Mouse (Mus musculus) liver, embryonic 14.5 days (tissue): Measurements from ENCODE around the gene Gak. TPM values are rescaled to one million over a fixed set of nuclear protein-coding genes. Genes with fewer than 3 reads are reported as not detected.

Experiments used
- ATAC-seq: fragments of 200-750 bp; cut with Nextera tagmentation; 2 replicates; pipeline ENCODE4 v1.8.0; 2017; ENCODE audit warnings: moderate number of reproducible peaks, mild to moderate bottlenecking, moderate library complexity; ENCODE audit not compliant: insufficient read depth
- DNase-seq, 3 experiments: peaks; one replicate each; pipeline ENCODE4 v3.0.0-alpha.2; 2012 to 2013; ENCODE audit warnings: low read depth in 3 of 3, low spot score in 3 of 3
- H3K27ac ChIP-seq: fragments of 300-500 bp; sonication (generic); 2 replicates; pipeline ENCODE4 v1.5.1; 2014; ENCODE audit warnings: moderate library complexity, mild to moderate bottlenecking, control low read depth, inconsistent platforms
- H3K27me3 ChIP-seq: fragments of 300-500 bp; sonication (generic); 2 replicates; pipeline ENCODE4 v1.6.1; 2014; ENCODE audit warnings: mild to moderate bottlenecking, low read length, moderate library complexity; ENCODE audit not compliant: control insufficient read depth, insufficient read depth
- H3K36me3 ChIP-seq: fragments of 300-500 bp; sonication (generic); replicated peaks from 2 replicates; pipeline ENCODE4 v1.6.1; 2014; ENCODE audit warnings: low read depth; ENCODE audit not compliant: control insufficient read depth, insufficient read depth
- H3K4me1 ChIP-seq, 2 experiments: fragments of 200-500 bp in 1 of 2; fragments of 300-500 bp in 1 of 2; sonication (generic) in 1 of 2; replicated peaks; 2 replicates each; pipeline ENCODE4 v1.6.1; 2012 to 2014; ENCODE audit warnings: antibody characterized with exemption in 1 of 2, inconsistent platforms in 1 of 2, low read length in 1 of 2; ENCODE audit not compliant: control insufficient read depth in 2 of 2, insufficient read depth in 2 of 2
- H3K4me2 ChIP-seq: fragments of 300-500 bp; sonication (generic); 2 replicates; pipeline ENCODE4 v1.6.1; 2014; ENCODE audit warnings: low read depth, mild to moderate bottlenecking, control low read depth, moderate library complexity
- H3K4me3 ChIP-seq, 2 experiments: fragments of 200-500 bp in 1 of 2; fragments of 300-500 bp in 1 of 2; sonication (generic) in 1 of 2; 2 replicates each; pipeline ENCODE4 v1.5.1; 2012 to 2014; ENCODE audit warnings: low read depth in 2 of 2, low read length in 2 of 2, mild to moderate bottlenecking in 2 of 2, control low read depth in 1 of 2, inconsistent platforms in 1 of 2, moderate library complexity in 1 of 2; ENCODE audit not compliant: insufficient read depth in 1 of 2
- H3K9ac ChIP-seq: fragments of 300-500 bp; sonication (generic); replicated peaks from 2 replicates; pipeline ENCODE4 v1.6.1; 2014; ENCODE audit warnings: mild to moderate bottlenecking, control low read depth, moderate library complexity
- H3K9me3 ChIP-seq: fragments of 300-500 bp; sonication (generic); 2 replicates; pipeline ENCODE4 v1.6.1; 2016; ENCODE audit warnings: low read length, mixed read lengths; ENCODE audit not compliant: control insufficient read depth
- CTCF ChIP-seq: IDR thresholded peaks from 2 replicates; pipeline ENCODE4 v1.5.1; 2016; ENCODE audit warnings: antibody characterized with exemption, low read depth, control low read depth
- EP300 ChIP-seq: IDR thresholded peaks from 2 replicates; pipeline ENCODE4 v1.6.1; 2016; ENCODE audit warnings: antibody characterized with exemption, low read depth
- WGBS: fragments of 180-500 bp; shearing (Covaris S2); extraction: QIAGEN DNeasy Blood & Tissue Kit; methylation state at CpG from one replicate; pipeline ENCODE4 v1.1.7; 2014; ENCODE audit not compliant: insufficient replicate concordance; 5-methylcytosine and 5-hydroxymethylcytosine counted together
- polyA plus RNA-seq, 2 experiments: library from polyadenylated mRNA; depleted of rRNA in 1 of 2; stranded (reverse) in 1 of 2; unstranded in 1 of 2; fragments of >200 nt; fragmentation: Nextera tagmentation in 1 of 2; extraction: Ambion mirVana in 1 of 2; gene quantifications; 2 replicates each; pipeline versions ENCODE4 v1.2.1 to v1.2.3; 2012 to 2014

The Gak gene
- polyA plus RNA-seq, 2 experiments, result 20.7 to 22.6 TPM

DNA sequence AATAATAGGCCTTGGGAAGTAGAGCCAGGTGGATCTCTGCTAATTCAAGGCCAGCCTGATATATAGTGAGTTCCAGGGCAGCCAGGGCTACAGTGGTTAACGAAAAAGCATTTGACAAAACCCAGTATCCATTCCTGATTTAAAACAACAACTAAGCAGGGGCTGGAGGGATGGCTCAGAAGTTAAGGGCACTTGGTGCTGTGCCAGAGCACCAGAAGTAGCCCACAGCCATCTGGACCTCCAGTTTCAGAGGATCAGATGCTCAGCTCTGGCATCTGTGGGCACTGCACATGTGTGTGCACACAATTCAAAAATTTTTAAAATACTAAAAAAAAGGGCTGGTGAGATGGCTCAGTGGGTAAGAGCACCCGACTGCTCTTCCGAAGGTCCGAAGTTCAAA lies 4.1 kb upstream of the Gak start:
- TF ChIP-seq EP300 (no peak), CTCF (no peak)
- DNase-seq (no peak), ATAC-seq (no peak)
- 95% methylated on average over 4 of the region's 4 CpGs for WGBS
- no peak overlapping the region for H3K4me2 ChIP-seq
- no peak overlapping the region for H3K4me3 ChIP-seq
- no peaks in the 10 kb centered on the region for H3K27me3 ChIP-seq
- H3K27ac ChIP-seq, result no peak overlapping the region
- H3K4me1 ChIP-seq, result peaks cover 4 to 7% of the 10 kb centered on the region in 2 experiments
- H3K36me3 ChIP-seq, result no peaks in the 10 kb centered on the region
- no peak overlapping the region for H3K9ac ChIP-seq
- no peaks in the 10 kb centered on the region for H3K9me3 ChIP-seq

DNA sequence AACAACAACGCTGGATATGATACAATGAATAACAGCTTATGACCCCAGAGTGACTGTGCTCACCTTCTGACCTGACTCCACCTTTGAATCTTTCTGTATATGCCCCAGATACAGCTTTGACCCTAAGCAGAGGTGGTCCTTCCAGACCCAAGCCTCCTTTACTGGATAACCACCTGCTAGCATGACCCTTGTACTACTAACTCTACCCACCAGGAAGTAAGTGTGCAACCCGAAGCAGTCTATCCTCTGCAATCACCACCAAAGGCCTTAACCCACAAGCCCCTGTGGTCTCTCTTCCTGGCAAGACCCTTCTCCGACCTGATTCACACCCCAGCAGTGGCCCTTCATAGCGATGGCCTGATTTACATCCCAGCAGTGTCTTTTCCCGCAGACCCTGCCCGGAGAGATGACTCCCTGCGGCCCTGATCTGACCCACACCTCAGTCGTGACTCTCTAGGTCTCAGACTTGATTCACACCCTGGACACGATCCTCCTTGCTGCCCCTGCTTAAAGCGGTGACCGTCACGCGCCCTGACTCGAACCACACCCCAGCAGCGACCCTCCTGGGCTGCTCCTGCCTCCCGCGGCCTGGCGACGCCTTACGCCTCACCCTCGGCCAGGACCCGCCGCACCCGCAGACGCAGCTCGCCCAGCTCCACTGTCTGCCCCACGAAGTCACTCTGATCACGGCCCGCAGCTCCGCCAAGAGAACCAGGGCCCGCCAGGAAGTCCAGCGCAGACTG lies 493 bp downstream of the Gak start:
- TF ChIP-seq EP300, result no peak
- no peak for TF ChIP-seq CTCF
- peaks cover 13 to 18% of the 10 kb centered on the region in 2 experiments for H3K4me1 ChIP-seq
- under 1% methylated on average over 32 of the region's 32 CpGs for WGBS
- no peaks in the 10 kb centered on the region for H3K27me3 ChIP-seq
- no peaks in the 10 kb centered on the region for H3K9me3 ChIP-seq
- peak in 2 of 3 experiments; percentile 5 to 20 for DNase-seq
- H3K4me3 ChIP-seq, result peak overlapping the region; percentile 70 to 83
- peaks cover 9% of the 10 kb centered on the region for H3K36me3 ChIP-seq
- peak overlapping the region; percentile 54 for H3K27ac ChIP-seq
- peak; percentile 85 for ATAC-seq
- H3K4me2 ChIP-seq, result peak overlapping the region; percentile 93
- peak overlapping the region; percentile 80 for H3K9ac ChIP-seq

DNA sequence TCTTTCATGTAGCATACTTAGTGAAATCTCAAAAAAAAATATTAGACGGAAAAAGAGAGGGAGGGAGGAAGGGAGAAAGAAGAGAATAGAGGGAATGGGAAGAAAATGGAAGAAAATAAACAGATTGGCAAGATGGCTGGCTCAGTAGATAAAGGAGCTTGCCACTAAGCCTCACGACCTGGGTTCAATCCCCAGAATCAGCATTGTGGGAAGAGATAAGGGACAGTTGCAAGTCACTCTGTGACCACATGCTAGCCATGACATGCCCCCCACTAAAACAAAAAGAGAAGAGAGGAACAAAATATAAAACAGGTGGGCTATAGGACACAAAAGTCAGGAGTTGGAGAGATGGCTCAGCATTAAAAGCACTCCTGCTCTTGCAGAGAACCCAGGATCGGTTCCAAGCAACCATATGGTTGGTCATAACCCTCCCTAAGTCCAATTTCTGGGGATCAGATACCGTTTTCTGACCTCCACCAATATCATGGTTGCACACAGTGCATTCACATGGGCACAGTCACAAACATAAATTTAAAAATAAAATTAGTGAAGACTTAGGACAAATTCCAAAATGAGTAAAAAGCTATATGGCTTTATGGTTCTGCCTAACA lies 3.4 kb downstream of the Gak start:
- 24% methylated on average over 4 of the region's 4 CpGs for WGBS

DNA sequence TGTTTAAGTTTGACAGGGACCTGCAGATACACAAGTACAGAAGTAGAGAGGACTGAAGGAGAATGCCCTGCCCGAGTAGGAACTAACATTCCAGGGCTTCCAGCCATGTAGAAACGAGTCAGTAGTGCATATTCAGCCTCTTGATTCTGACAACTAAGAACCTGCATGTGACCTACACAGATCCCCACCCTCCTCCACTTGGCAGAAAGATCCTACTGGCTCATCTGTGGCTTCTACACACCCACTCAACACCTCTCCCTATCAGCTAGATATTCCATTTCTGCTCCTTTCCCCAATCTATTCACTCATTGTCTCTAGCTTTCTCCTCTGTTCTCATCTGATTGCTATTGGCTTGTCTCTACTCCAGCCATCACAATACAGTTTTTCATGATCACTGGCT lies 7.7 kb downstream of the Gak start:
- TF ChIP-seq CTCF, result no peak
- Histone ChIP-seq H3K36me3 (peaks cover 41% of the 10 kb centered on the region), H3K4me2 (no peak overlapping the region), H3K4me3 (no peak overlapping the region), H3K27ac (no peak overlapping the region), H3K9me3 (no peaks in the 10 kb centered on the region), H3K27me3 (no peaks in the 10 kb centered on the region), H3K4me1 (peaks cover 4% of the 10 kb centered on the region in 2 experiments; a peak in 3 of 4 replicates), H3K9ac (no peak overlapping the region)
- WGBS, result 59% methylated on average over 2 of the region's 2 CpGs
- ATAC-seq (no peak), DNase-seq (no peak)

More for the DNA sequence above, 3.4 kb downstream of the Gak start:
- no peak for TF ChIP-seq CTCF
- 0 out of 2 replicates have a peak, but pooled peaks have one; percentile 30 for TF ChIP-seq EP300
- Histone ChIP-seq H3K9ac (no peak overlapping the region), H3K4me2 (peak overlapping the region; percentile 25; the same call in 1 of the 2 replicates), H3K27me3 (no peaks in the 10 kb centered on the region), H3K36me3 (peaks cover 28% of the 10 kb centered on the region), H3K9me3 (no peaks in the 10 kb centered on the region), H3K27ac (no peak overlapping the region), H3K4me1 (peaks cover 13 to 18% of the 10 kb centered on the region in 2 experiments), H3K4me3 (no peak overlapping the region)
- ATAC-seq (no peak), DNase-seq (peak in 1 of 3 experiments; percentile 34)

DNA sequence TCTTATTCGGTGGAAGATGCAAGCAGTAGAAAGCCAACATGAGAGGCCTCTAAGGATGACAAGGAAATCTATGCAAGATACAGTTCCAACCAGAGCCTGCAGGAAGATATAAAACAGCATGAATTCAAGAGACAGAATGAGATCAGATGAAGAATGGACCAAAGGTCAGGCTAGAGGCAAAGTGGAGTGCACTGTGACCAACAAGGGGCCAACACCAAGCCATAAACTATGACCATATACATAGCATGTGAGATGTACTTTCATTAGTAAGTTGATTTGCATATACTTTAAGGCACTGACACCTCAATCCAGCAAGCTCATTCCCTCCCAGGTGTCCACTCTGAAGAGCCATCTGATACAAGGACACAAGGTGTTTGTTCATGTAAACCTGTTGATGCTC lies 19.1 kb downstream of the Gak start:
- H3K4me2 ChIP-seq, result no peak overlapping the region
- no peak for TF ChIP-seq EP300
- TF ChIP-seq CTCF, result no peak
- no peak overlapping the region for H3K4me3 ChIP-seq
- 79% methylated on average over 1 of the region's 1 CpGs for WGBS
- H3K27ac ChIP-seq, result no peak overlapping the region
- no peaks in the 10 kb centered on the region for H3K4me1 ChIP-seq
- DNase-seq (no peak), ATAC-seq (no peak)
- H3K36me3 ChIP-seq, result peaks cover 66% of the 10 kb centered on the region
- no peak overlapping the region for H3K9ac ChIP-seq
- H3K9me3 ChIP-seq, result no peaks in the 10 kb centered on the region
- no peaks in the 10 kb centered on the region for H3K27me3 ChIP-seq
